Comparison of ENCODE assay signal across 9 mouse cellular contexts in genomic region chr1:185404021-185404420, GRCm38 (mm10). TPM values are rescaled to one million over a fixed set of nuclear protein-coding genes. Genes with fewer than 3 reads are reported as not detected.
DNase-seq lines count a peak whose midpoint lies in the region; ATAC-seq lines count a peak whose summit lies in the region.
"Had no signal": no experiment of that assay in that cellular context is flagged by ENCODE, and none has a peak within 500 bp of the region (broad histone marks: within the 10 kb centered on the region; RNA-seq: fewer than 3 reads in every experiment).

No protein-coding gene starts in this region.

- peaks cover 76% of the 10 kb centered on the region for H3K36me3 ChIP-seq in forebrain, embryonic 15.5 days

- peak; percentile 54 for DNase-seq in kidney, postnatal 10 days
- DNase-seq in kidney, adult 11 months, result no peak
- peak; percentile 41 for DNase-seq in R1 (ENCODE audit: low read depth, low spot score)
- DNase-seq in right cerebral cortex, postnatal 14 days, result peak; percentile 22

- no peak overlapping the region for H3K9ac ChIP-seq in forebrain, embryonic 15.5 days (replicated peaks)
- H3K9ac ChIP-seq: embryonic facial prominence, embryonic 15.5 days; limb, embryonic 12.5 days had no signal

- no peaks in the 10 kb centered on the region for H3K9me3 ChIP-seq in forebrain, embryonic 15.5 days
- H3K9me3 ChIP-seq: embryonic facial prominence, embryonic 15.5 days; limb, embryonic 12.5 days had no signal

- H3K4me2 ChIP-seq in forebrain, embryonic 15.5 days (replicated peaks), result no peak overlapping the region
- H3K4me2 ChIP-seq: embryonic facial prominence, embryonic 15.5 days; limb, embryonic 12.5 days had no signal

- no peak overlapping the region for H3K4me3 ChIP-seq in forebrain, embryonic 15.5 days
- H3K4me3 ChIP-seq: embryonic facial prominence, embryonic 15.5 days; limb, embryonic 12.5 days had no signal

- no peak overlapping the region for H3K27ac ChIP-seq in forebrain, embryonic 15.5 days (replicated peaks)
- H3K27ac ChIP-seq: embryonic facial prominence, embryonic 15.5 days; limb, embryonic 12.5 days had no signal

- 48% methylated on average over 2 of the region's 2 CpGs for WGBS in forebrain, embryonic 15.5 days

- H3K27me3 ChIP-seq in forebrain, embryonic 15.5 days, result no peaks in the 10 kb centered on the region
- H3K27me3 ChIP-seq: embryonic facial prominence, embryonic 15.5 days; limb, embryonic 12.5 days had no signal

- H3K4me1 ChIP-seq in forebrain, embryonic 15.5 days, result no peaks in the 10 kb centered on the region
- H3K4me1 ChIP-seq: embryonic facial prominence, embryonic 15.5 days; limb, embryonic 12.5 days had no signal

- peak; percentile 77 for ATAC-seq in CD4-positive, CD25-positive, alpha-beta regulatory T cell, adult 4 months
- ATAC-seq in granulocyte monocyte progenitor cell, adult 5-6 weeks (replicated peaks; ENCODE audit: poor library complexity, severe bottlenecking), result peak; percentile 70
- no peak for ATAC-seq in forebrain, embryonic 15.5 days (replicated peaks)

RNA-seq across cellular contexts. Expression of gene Eprs, which starts 41.2 kb away (rescaled TPM):
- polyA plus RNA-seq in CD4-positive, CD25-positive, alpha-beta regulatory T cell, adult 4 months (2017; shearing (Covaris generic)), result 100 to 1,000 TPM; 108 to 114 TPM
- 87.1 and 119 TPM in 2 replicates for total RNA-seq in granulocyte monocyte progenitor cell, adult 5-6 weeks (2014; fragmentation: Nextera tagmentation)
- 248 and 270 TPM in 2 replicates for total RNA-seq in granulocyte monocyte progenitor cell, adult 5-6 weeks (2017)
- 144 and 150 TPM in 2 replicates for polyA plus RNA-seq in forebrain, embryonic 15.5 days (2015; fragmentation: Nextera tagmentation; extraction: Ambion mirVana)

RNA-seq across cellular contexts. Expression of gene Slc30a10, which starts 50.6 kb away (rescaled TPM):
- not detected for polyA plus RNA-seq in CD4-positive, CD25-positive, alpha-beta regulatory T cell, adult 4 months (2017; shearing (Covaris generic))
- total RNA-seq in granulocyte monocyte progenitor cell, adult 5-6 weeks (2014; fragmentation: Nextera tagmentation), result not detected in 2 replicates
- total RNA-seq in granulocyte monocyte progenitor cell, adult 5-6 weeks (2017), result not detected in 2 replicates
- polyA plus RNA-seq in forebrain, embryonic 15.5 days (2015; fragmentation: Nextera tagmentation; extraction: Ambion mirVana), result 9.9 and 11.4 TPM in 2 replicates

Comparison
In these comparisons a context has a peak if more than half of its experiments do, and no peak if none do; other contexts are left out.
1. RNA of gene Slc30a10, which starts 50.6 kb away (polyA plus RNA-seq): 9.9 to 11.4 TPM in forebrain, embryonic 15.5 days; not detected in CD4-positive, CD25-positive, alpha-beta regulatory T cell, adult 4 months; every median in the first group is over 10 times any median in the second.